Mouse (Mus musculus) spleen, adult 2 months (tissue): ENCODE results near the gene Cplx3.

Source experiments
- CTCF ChIP-seq: fragments of 200-500 bp; IDR thresholded peaks from 2 replicates; pipeline ENCODE4 v1.5.1; 2011; ENCODE audit warnings: mild to moderate bottlenecking, inconsistent platforms; ENCODE audit not compliant: insufficient read depth, insufficient read length, insufficient replicate concordance; ENCODE audit errors: extremely low read depth
- POLR2A ChIP-seq: fragments of 200-500 bp; IDR thresholded peaks from 2 replicates; pipeline ENCODE4 v1.6.1; 2011; ENCODE audit warnings: low read depth, low read length, inconsistent platforms

GRCm38 (mm10) chr9:57637272-57637671, 31.2 kb upstream of the Cplx3 start:
- no peak for TF ChIP-seq CTCF
- TF ChIP-seq POLR2A, result no peak
